Mouse (Mus musculus) limb, embryonic 15.5 days (tissue): ENCODE results near the gene Gkap1. TPM values are rescaled to one million over a fixed set of nuclear protein-coding genes. Genes with fewer than 3 reads are reported as not detected.

Experiments used
- ATAC-seq: fragments of 200-750 bp; cut with Nextera tagmentation; 2 replicates; pipeline ENCODE4 v1.8.0; 2017; ENCODE audit warnings: low read depth, moderate TSS enrichment; ENCODE audit not compliant: insufficient number of reproducible peaks, low FRiP score, low TSS enrichment
- H3K27ac ChIP-seq: fragments of 300-500 bp; sonication (generic); 2 replicates; pipeline ENCODE4 v1.5.1; 2015; ENCODE audit warnings: moderate library complexity, mild to moderate bottlenecking, inconsistent platforms
- H3K27me3 ChIP-seq: fragments of 300-500 bp; sonication (generic); 2 replicates; pipeline ENCODE4 v1.6.1; 2015; ENCODE audit warnings: inconsistent platforms
- H3K36me3 ChIP-seq: fragments of 300-500 bp; sonication (generic); 2 replicates; pipeline ENCODE4 v1.6.1; 2015; ENCODE audit warnings: inconsistent platforms
- H3K4me1 ChIP-seq: fragments of 300-500 bp; sonication (generic); 2 replicates; pipeline ENCODE4 v1.6.1; 2015; ENCODE audit warnings: inconsistent platforms
- H3K4me2 ChIP-seq: fragments of 300-500 bp; sonication (generic); 2 replicates; pipeline ENCODE4 v1.6.1; 2015; ENCODE audit warnings: mild to moderate bottlenecking, inconsistent platforms
- H3K4me3 ChIP-seq: fragments of 300-500 bp; sonication (generic); 2 replicates; pipeline ENCODE4 v1.5.1; 2015; ENCODE audit warnings: mild to moderate bottlenecking, inconsistent platforms
- H3K9ac ChIP-seq: fragments of 300-500 bp; sonication (generic); 2 replicates; pipeline ENCODE4 v1.6.1; 2015; ENCODE audit warnings: inconsistent platforms
- H3K9me3 ChIP-seq: fragments of 300-500 bp; sonication (generic); 2 replicates; pipeline ENCODE4 v1.6.1; 2016; ENCODE audit warnings: inconsistent platforms
- WGBS: fragments of 180-500 bp; shearing (Covaris S2); methylation state at CpG from one replicate; pipeline ENCODE4 v1.1.7; 2015; 5-methylcytosine and 5-hydroxymethylcytosine counted together
- polyA plus RNA-seq: library from polyadenylated mRNA; unstranded; fragments of >200 nt; fragmentation: Nextera tagmentation; extraction: Ambion mirVana; gene quantifications from 2 replicates; pipeline ENCODE4 v1.2.1, GENCODE M21; 2015

The Gkap1 gene
- polyA plus RNA-seq, 1 experiment from 2014 or later: 23.8 TPM

DNA sequence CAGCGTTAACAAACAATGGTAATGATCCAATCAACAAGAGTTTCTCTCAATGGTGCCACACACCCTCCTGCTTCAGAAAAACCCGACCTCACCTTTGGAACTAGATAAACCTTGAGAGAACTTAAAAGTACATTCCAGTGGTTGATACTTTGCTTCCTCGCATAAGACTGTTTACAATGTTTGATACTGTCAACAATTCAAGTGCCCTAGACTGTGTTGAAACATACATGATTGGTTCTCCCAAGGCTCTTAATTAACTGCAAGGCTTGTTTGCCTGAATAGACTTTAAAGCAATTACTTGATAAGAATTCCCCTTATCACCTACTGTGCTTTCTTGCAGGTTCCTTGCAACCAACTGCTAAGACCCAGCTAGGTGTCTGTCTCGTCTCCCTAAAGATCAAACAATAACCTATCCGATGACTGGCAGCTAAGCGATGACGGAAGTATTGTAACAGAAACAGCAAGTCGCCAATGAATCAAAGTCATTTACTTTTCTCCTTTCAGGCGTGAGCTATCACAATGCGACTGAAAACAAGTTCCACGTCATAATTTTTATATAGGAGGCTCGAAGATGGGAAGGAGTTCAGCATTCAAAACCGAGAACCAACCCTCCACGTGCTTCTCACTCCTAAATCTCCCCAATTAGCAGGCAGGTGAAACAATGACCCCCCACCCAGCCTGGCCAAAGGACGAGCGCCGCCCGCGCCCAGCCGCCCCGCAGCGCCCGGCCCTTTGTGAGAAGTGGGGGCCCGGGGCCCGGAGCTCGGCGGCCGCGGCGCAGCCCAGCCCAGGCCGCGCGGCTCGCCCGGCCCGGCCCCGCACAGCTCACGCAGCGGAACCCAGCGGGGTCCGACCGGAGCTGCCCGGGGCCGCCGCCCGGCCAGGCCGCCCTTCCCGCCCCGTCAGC, 60.9 kb downstream of the Gkap1 start:
- ATAC-seq: peak; percentile 49
- Histone ChIP-seq H3K9me3 (no peaks in the 10 kb centered on the region), H3K9ac (peak overlapping the region; percentile 90), H3K27me3 (no peaks in the 10 kb centered on the region), H3K4me2 (peak overlapping the region; percentile 68), H3K27ac (peak overlapping the region; percentile 88), H3K36me3 (no peaks in the 10 kb centered on the region), H3K4me3 (peak overlapping the region; percentile 66), H3K4me1 (peaks cover 18% of the 10 kb centered on the region)
- 2% methylated on average over 49 of the region's 49 CpGs for WGBS

DNA sequence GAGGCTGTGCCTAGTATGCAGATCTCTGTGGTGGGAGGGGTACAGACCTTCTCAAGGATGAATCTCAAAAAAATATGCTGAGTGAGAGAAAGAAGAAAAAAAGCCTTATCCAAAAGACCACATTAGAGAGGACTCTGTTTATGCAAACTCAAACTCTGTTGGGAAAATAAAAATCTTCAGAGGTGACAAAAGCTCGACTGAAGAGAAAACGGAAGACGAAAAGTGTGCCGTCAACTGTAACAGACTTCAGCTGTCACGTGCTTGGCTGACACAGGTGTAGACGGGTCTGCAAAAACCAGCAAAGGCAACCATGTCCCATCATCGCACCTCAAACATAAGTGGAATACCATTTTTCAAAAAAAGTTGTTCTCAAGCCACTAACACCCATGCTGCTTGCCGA, 61.7 kb downstream of the Gkap1 start:
- WGBS: 61% methylated on average over 8 of the region's 8 CpGs
- Histone ChIP-seq H3K27ac (no peak overlapping the region), H3K36me3 (no peaks in the 10 kb centered on the region), H3K4me2 (peak overlapping the region; percentile 68), H3K4me3 (peak overlapping the region; percentile 66), H3K9me3 (no peaks in the 10 kb centered on the region), H3K27me3 (no peaks in the 10 kb centered on the region), H3K4me1 (peaks cover 18% of the 10 kb centered on the region), H3K9ac (no peak overlapping the region)
- ATAC-seq: no peak

DNA sequence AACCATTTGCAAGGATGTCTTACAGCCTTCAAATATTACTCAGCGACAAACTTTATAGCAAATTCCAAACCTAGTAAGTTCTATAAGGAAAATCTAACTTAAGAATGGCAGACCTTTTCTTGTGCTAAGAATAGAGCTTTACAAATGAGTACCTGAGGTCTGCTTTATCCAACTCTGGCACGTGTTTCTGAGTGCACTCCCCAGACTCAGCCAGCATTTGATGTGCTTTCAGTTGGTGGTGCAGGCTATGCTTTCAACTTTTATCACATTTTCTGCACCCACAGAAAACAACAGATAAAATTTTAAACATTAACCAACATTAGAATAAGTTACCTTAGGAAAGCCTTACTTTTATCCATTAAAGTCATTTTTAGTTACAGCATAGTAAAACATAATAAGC, 63.0 kb downstream of the Gkap1 start:
- 73% methylated on average over 2 of the region's 2 CpGs for whole genome bisulfite sequencing
- Histone ChIP-seq H3K4me3 (no peak overlapping the region), H3K36me3 (no peaks in the 10 kb centered on the region), H3K9me3 (no peaks in the 10 kb centered on the region), H3K27me3 (no peaks in the 10 kb centered on the region), H3K9ac (no peak overlapping the region), H3K4me1 (peaks cover 18% of the 10 kb centered on the region), H3K4me2 (no peak overlapping the region), H3K27ac (no peak overlapping the region)
- no peak for ATAC-seq

DNA sequence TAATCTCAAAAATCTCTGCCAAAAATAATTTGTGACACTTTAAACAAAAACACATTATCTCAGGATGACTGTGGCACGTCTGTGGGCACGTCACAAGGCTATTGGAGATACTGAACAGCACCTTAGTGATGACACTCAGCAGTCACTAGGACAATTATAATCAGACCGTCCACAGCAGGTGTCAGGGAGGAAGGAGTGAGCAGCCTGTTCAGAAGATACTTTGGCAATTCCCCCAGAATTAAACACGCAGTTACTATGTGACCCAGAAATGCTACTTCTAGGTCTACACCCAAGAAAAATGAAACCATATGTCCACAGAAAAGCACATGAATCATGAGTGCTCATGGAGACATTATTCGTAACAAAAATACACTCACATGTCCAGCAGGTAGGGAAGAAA, 65.1 kb downstream of the Gkap1 start:
- H3K27me3 ChIP-seq: no peaks in the 10 kb centered on the region
- no peak overlapping the region for H3K4me2 ChIP-seq
- H3K9me3 ChIP-seq: no peaks in the 10 kb centered on the region
- no peak overlapping the region for H3K27ac ChIP-seq
- ATAC-seq: no peak
- no peaks in the 10 kb centered on the region for H3K36me3 ChIP-seq
- WGBS: 63% methylated on average over 5 of the region's 5 CpGs
- peaks cover 15% of the 10 kb centered on the region for H3K4me1 ChIP-seq
- no peak overlapping the region for H3K4me3 ChIP-seq
- H3K9ac ChIP-seq: no peak overlapping the region

DNA sequence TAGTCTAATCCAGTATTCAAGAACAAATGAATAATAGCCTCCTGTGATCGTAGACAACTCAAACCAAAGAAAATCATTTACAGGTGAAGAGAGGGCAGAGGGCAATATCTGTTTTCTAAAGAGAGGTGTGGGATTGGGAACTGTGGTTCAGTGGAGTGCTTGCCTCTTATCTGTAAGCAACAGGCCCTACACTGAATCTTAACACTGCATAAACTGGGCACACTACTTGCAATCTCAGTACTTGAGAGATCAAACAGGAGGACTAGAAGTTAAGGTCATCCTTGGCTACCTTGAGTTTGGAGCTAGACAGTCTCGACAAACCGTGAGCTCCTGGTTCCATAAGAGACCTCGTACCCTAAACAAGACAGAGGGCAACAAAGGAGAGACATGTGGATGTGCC, 69.4 kb downstream of the Gkap1 start:
- 86% methylated on average over 4 of the region's 4 CpGs for WGBS
- Histone ChIP-seq H3K27me3 (no peaks in the 10 kb centered on the region), H3K4me3 (no peak overlapping the region), H3K9ac (no peak overlapping the region), H3K9me3 (no peaks in the 10 kb centered on the region), H3K27ac (no peak overlapping the region), H3K4me2 (no peak overlapping the region), H3K4me1 (peaks cover 2% of the 10 kb centered on the region; the same call in 1 of the 2 replicates), H3K36me3 (no peaks in the 10 kb centered on the region)
- no peak for ATAC-seq

DNA sequence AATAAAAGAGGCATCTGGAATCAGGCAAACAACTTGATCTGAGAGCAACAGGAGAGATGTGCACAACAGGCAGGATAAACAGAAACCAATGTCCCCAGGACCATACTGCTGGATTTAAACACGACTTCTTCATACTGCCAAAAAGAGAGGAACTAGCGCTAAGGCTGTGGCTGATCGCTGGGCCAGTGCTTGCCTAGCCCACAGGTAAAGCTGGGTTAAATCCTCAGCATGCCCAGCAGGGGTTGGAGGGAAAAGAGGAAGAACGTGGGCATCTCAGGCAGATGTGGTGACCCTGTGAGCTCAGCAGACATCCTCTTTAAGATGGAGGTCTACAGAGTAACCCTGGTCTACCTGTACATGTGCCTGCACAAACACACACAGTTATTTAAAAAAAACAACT, 70.5 kb downstream of the Gkap1 start:
- H3K4me1 ChIP-seq: peaks cover 2% of the 10 kb centered on the region; the same call in 1 of the 2 replicates

DNA sequence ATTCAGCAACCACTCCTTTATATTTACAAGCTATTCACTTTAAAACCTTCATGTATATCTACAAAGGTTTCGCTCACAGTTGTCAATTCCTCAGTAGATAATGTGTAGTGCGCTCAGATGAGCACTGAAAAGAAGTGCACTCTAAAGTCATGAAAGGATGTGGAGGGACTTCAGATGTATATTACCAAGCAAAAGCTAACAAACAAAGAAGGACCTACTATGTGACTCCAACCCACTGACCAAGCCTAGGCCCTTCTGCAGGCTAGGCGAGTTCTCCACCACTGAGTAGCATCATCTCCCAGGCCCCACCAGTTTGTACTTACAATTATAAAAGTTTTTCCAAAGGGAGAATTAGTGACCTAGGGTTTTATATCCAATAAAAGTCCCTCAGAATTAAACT, 71.3 kb downstream of the Gkap1 start:
- no peaks in the 10 kb centered on the region for H3K27me3 ChIP-seq
- peaks cover 2% of the 10 kb centered on the region; the same call in 1 of the 2 replicates for H3K4me1 ChIP-seq
- no peak overlapping the region for H3K27ac ChIP-seq
- H3K9ac ChIP-seq: no peak overlapping the region
- no peaks in the 10 kb centered on the region for H3K9me3 ChIP-seq
- no peak overlapping the region for H3K4me3 ChIP-seq
- ATAC-seq: no peak
- 93% methylated on average over 3 of the region's 3 CpGs for WGBS
- no peak overlapping the region for H3K4me2 ChIP-seq
- H3K36me3 ChIP-seq: no peaks in the 10 kb centered on the region

More for the DNA sequence above, 70.5 kb downstream of the Gkap1 start:
- no peaks in the 10 kb centered on the region for H3K9me3 ChIP-seq
- no peaks in the 10 kb centered on the region for H3K27me3 ChIP-seq
- H3K4me3 ChIP-seq: no peak overlapping the region
- H3K36me3 ChIP-seq: no peaks in the 10 kb centered on the region
- WGBS: 51% methylated on average over 4 of the region's 4 CpGs
- H3K27ac ChIP-seq: no peak overlapping the region
- H3K9ac ChIP-seq: no peak overlapping the region
- H3K4me2 ChIP-seq: no peak overlapping the region
- ATAC-seq: no peak

DNA sequence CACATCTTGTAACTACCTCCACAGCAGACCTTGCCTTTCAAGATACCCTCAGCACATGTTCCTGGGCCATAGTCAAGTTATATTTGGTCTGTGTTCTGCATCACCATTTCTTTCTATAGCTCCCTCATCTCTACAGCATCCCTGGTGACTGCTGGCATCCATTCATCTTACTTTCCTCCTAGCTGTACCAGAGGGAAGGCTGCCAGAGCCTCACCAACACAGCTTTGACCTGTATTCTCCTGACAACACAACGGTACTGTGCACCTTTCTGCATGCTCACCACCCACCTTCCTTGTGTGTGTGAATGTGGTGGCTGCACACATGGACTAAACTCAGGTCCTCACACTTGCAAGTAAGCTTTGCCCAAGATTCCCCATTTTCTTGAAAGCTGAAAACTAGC, 72.6 kb downstream of the Gkap1 start:
- H3K4me3 ChIP-seq: no peak overlapping the region
- ATAC-seq: no peak
- H3K27me3 ChIP-seq: no peaks in the 10 kb centered on the region
- H3K4me1 ChIP-seq: peaks cover 5% of the 10 kb centered on the region; the same call in 1 of the 2 replicates
- H3K27ac ChIP-seq: no peak overlapping the region
- H3K9ac ChIP-seq: no peak overlapping the region
- H3K36me3 ChIP-seq: peaks cover 3% of the 10 kb centered on the region; the same call in 1 of the 2 replicates
- 92% methylated on average over 1 of the region's 1 CpGs for WGBS
- no peak overlapping the region for H3K4me2 ChIP-seq
- H3K9me3 ChIP-seq: no peaks in the 10 kb centered on the region

DNA sequence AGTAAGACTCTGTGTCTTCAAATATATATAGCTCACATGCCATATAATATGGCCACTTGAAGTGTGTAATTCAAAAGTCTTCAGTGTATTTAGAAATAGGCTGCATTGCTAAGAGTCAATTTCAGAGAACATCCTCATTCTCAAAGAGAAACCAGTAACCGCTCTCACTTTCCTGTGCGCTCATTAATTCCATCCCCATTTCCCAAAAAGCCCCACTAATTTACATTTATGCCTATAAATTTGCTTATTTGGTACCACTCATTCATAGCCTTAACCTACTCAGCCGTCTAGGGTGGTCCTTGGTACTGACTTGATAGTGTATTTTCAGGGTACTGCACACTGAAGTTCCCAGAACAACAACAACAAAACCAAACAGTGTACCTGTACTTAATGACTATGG, 73.6 kb downstream of the Gkap1 start:
- no peaks in the 10 kb centered on the region for H3K27me3 ChIP-seq
- no peak overlapping the region for H3K9ac ChIP-seq
- no peak overlapping the region for H3K27ac ChIP-seq
- peaks cover 5% of the 10 kb centered on the region; the same call in 1 of the 2 replicates for H3K4me1 ChIP-seq
- 93% methylated on average over 3 of the region's 3 CpGs for WGBS
- H3K9me3 ChIP-seq: no peaks in the 10 kb centered on the region
- H3K36me3 ChIP-seq: peaks cover 13% of the 10 kb centered on the region; the same call in 1 of the 2 replicates
- ATAC-seq: no peak
- no peak overlapping the region for H3K4me2 ChIP-seq
- no peak overlapping the region for H3K4me3 ChIP-seq

DNA sequence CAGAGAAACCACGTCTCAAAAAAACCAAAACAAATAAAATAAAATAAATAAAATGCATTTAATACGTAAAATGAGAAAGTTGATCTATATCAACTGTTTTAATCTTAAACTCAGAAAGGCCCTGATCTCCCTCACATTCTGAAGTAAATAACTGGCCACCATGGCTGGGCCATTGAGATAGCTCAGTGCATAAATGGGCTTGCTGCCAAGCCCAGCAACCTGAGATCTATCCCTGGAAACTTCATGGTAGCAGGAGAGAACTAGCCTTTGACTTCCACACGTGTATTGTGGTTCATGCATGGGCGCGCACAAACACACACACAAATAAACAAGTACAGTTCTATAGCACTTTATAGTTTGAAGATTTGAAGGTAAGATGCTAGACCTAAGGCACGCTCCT, 74.2 kb downstream of the Gkap1 start:
- no peak overlapping the region for H3K4me2 ChIP-seq
- no peaks in the 10 kb centered on the region for H3K9me3 ChIP-seq
- H3K9ac ChIP-seq: no peak overlapping the region
- H3K27me3 ChIP-seq: no peaks in the 10 kb centered on the region
- no peak overlapping the region for H3K4me3 ChIP-seq
- 81% methylated on average over 6 of the region's 6 CpGs for WGBS
- no peak for ATAC-seq
- H3K4me1 ChIP-seq: peaks cover 5% of the 10 kb centered on the region; the same call in 1 of the 2 replicates
- peaks cover 16% of the 10 kb centered on the region; the same call in 1 of the 2 replicates for H3K36me3 ChIP-seq
- H3K27ac ChIP-seq: no peak overlapping the region

DNA sequence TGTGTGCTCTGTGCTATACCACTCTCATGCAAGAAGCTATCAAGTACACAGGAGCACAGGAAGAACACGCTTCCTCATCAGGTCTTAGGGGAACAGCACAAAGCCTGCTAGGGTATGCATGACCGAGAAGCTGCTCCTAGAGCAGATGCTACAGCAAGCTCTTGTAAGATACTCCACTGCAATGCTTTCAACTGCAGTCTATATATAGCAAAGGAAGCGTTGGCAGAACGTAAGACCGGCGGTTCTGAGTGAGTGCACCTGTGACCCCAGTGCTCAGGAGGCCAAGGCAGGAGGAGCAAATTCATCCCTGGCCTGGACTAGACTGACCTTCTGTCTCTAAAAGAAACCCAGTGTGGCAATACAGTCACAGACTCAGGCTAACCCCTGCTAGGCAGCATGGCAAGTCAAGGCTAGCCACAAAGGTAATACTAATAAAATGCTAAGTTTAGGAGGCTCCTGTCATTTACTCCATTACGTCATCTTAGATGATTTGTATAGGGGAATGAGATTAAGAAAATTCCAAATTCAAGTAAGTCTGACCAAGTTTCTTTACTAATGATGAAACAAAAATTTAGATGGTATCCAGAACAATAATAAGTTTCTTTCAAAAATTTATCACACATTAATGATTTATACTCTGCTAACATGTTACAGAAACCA, 77.4 kb downstream of the Gkap1 start:
- no peak overlapping the region for H3K4me3 ChIP-seq
- H3K27ac ChIP-seq: no peak overlapping the region
- peaks cover 30% of the 10 kb centered on the region for H3K36me3 ChIP-seq
- H3K4me2 ChIP-seq: no peak overlapping the region
- H3K27me3 ChIP-seq: no peaks in the 10 kb centered on the region
- no peak for ATAC-seq
- 86% methylated on average over 7 of the region's 7 CpGs for WGBS
- no peak overlapping the region for H3K9ac ChIP-seq
- H3K4me1 ChIP-seq: 0 out of 2 replicates have a peak, but pooled peaks cover 3% of the 10 kb centered on the region
- H3K9me3 ChIP-seq: no peaks in the 10 kb centered on the region

DNA sequence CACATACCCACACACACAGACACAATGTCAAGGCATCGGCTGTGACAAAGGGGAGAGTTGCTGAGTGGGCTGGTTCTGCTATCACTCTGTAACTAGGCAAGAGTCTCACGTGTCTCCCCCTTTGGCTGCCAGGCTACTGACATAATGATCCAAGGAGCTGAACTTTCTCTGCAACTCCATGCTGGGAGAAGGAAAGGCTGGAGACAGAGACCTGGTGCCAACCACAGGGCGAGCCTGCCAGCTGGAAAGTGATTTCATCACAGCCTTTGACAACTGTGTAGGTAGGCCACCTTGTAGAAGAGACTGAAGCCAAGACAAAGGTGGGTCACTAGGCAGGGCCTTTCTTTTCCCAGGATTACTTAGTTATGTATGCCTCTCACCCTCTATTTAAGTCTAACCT, 78.3 kb downstream of the Gkap1 start:
- Histone ChIP-seq H3K4me3 (no peak overlapping the region), H3K27ac (no peak overlapping the region), H3K4me2 (no peak overlapping the region), H3K9me3 (no peaks in the 10 kb centered on the region), H3K27me3 (no peaks in the 10 kb centered on the region), H3K36me3 (peaks cover 37% of the 10 kb centered on the region), H3K9ac (no peak overlapping the region), H3K4me1 (0 out of 2 replicates have a peak, but pooled peaks cover 3% of the 10 kb centered on the region)
- WGBS: 87% methylated on average over 3 of the region's 3 CpGs
- ATAC-seq: no peak
